Mouse (Mus musculus) brain, embryonic 14.5 days (tissue): ENCODE data around the gene Lrrc61.

ENCODE experiments used
- CTCF ChIP-seq: fragments of 200-500 bp; IDR thresholded peaks from 2 replicates; pipeline ENCODE4 v1.5.1; 2012; ENCODE audit warnings: inconsistent platforms, mild to moderate bottlenecking, moderate library complexity, borderline replicate concordance; ENCODE audit not compliant: insufficient read depth, insufficient read length; ENCODE audit errors: extremely low read depth
- POLR2A ChIP-seq: fragments of 200-500 bp; IDR thresholded peaks from 2 replicates; pipeline ENCODE4 v1.6.1; 2012; ENCODE audit warnings: mild to moderate bottlenecking, inconsistent platforms, borderline replicate concordance; ENCODE audit not compliant: poor library complexity, insufficient read depth, insufficient read length, severe bottlenecking; ENCODE audit errors: extremely low read depth

- TF ChIP-seq CTCF, result no peak
- no peak for TF ChIP-seq POLR2A
Measured at GRCm38 (mm10) chr6:48578736-48579135, 24.1 kb downstream of the Lrrc61 start.
